Mouse (Mus musculus) embryonic fibroblast, embryonic 13.5 days (primary cell): ENCODE results near the gene Tnfaip8l3.

ENCODE experiments used
- CTCF ChIP-seq: IDR thresholded peaks from 2 replicates; pipeline ENCODE4 v1.5.1; 2011; ENCODE audit warnings: mild to moderate bottlenecking, control low read depth, low read length, moderate library complexity, borderline replicate concordance; ENCODE audit not compliant: insufficient read depth
- POLR2A ChIP-seq: IDR thresholded peaks from 2 replicates; pipeline ENCODE4 v1.6.1; 2011; ENCODE audit warnings: low read depth, mild to moderate bottlenecking, control low read depth, low read length, moderate library complexity

DNA sequence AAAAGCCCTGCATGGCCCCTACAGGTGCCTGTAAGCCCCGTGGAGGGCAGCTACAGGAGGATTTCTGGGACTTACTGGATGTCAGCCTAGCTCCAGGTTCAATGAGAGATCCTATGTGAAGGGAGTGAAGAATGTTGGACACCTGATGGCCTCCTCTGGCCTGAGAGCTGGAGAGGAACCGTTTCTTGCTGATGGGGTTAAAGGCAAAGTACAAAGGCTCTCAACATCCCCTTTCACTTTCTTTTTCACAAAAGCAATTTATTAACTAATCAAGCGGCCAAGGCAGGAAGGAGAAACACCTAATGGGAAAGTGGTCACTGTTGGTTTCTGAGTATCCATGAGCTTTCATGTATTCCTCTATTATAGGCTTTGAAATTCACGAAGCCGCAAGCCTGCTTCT, 1.0 kb upstream of the Tnfaip8l3 start:
- TF ChIP-seq CTCF, result no peak
- TF ChIP-seq POLR2A, result no peak
